Comparison of ENCODE assay signal across 8 mouse cellular contexts in genomic region chr1:152902665-152903516, GRCm38 (mm10). TPM values are rescaled to one million over a fixed set of nuclear protein-coding genes. Genes with fewer than 3 reads are reported as not detected.
DNase-seq lines count a peak whose midpoint lies in the region; ATAC-seq lines count a peak whose summit lies in the region.

No protein-coding gene starts in this region.

- no peaks in the 10 kb centered on the region for H3K9me3 ChIP-seq in hindbrain, embryonic 11.5 days (ENCODE audit: control insufficient read depth, low read length)

- H3K9ac ChIP-seq in hindbrain, embryonic 11.5 days (ENCODE audit: low read depth, low read length), result peak overlapping the region; percentile 88

- peak overlapping the region; percentile 98 for H3K27ac ChIP-seq in hindbrain, embryonic 11.5 days (ENCODE audit: low read depth, low read length)

- no peaks in the 10 kb centered on the region for H3K27me3 ChIP-seq in hindbrain, embryonic 11.5 days (ENCODE audit: control insufficient read depth, insufficient read depth, low read length)

- H3K4me3 ChIP-seq in hindbrain, embryonic 11.5 days (ENCODE audit: low read depth, low read length), result peak overlapping the region; percentile 82

- ATAC-seq in hindbrain, embryonic 11.5 days (ENCODE audit: low FRiP score), result peak; percentile 90

- H3K36me3 ChIP-seq in hindbrain, embryonic 11.5 days (ENCODE audit: control insufficient read depth, insufficient read depth, low read length), result no peaks in the 10 kb centered on the region

- H3K4me1 ChIP-seq in hindbrain, embryonic 11.5 days (replicated peaks; ENCODE audit: control insufficient read depth, insufficient read depth, low read length), result no peaks in the 10 kb centered on the region

- peak; percentile 99 for DNase-seq in MN1 (ENCODE audit: low spot score)
- peak; percentile 96 for DNase-seq in cerebellum, adult 9-10 months
- DNase-seq in frontal cortex, adult 2 months (ENCODE audit: extremely low spot score in 1 of 2, low spot score in 1 of 2), result peak; percentile 96 to 97
- DNase-seq in hindbrain, embryonic 11.5 days (ENCODE audit: low spot score), result peak; percentile 96
- peak; percentile 97 for DNase-seq in layer of hippocampus, postnatal 10 days (ENCODE audit: low spot score in 2 of 2)
- DNase-seq in lung, postnatal 10 days, result peak; percentile 98
- peak; percentile 94 for DNase-seq in ovary, postnatal 36 days (ENCODE audit: low spot score)
- peak; percentile 93 for DNase-seq in thymus, postnatal 25 days

- H3K4me2 ChIP-seq in hindbrain, embryonic 11.5 days (replicated peaks; ENCODE audit: low read depth, low read length), result peak overlapping the region; percentile 63

- WGBS in hindbrain, embryonic 11.5 days, result under 1% methylated on average over 46 of the region's 69 CpGs

RNA-seq across cellular contexts. Expression of gene Smg7, which starts 0.4 kb away (rescaled TPM):
- 42.6 and 47.8 TPM in 2 replicates for polyA plus RNA-seq in frontal cortex, adult 2 months (2012; rRNA removed)
- polyA plus RNA-seq in hindbrain, embryonic 11.5 days (2014; fragmentation: Nextera tagmentation; extraction: Ambion mirVana), result 45.4 and 49.4 TPM in 2 replicates
- total RNA-seq in layer of hippocampus, postnatal 10 days (2021), result 10 to 100 TPM; 70.1 to 78.8 TPM

RNA-seq across cellular contexts. Expression of gene Nmnat2, which starts 51.9 kb away (rescaled TPM):
- polyA plus RNA-seq in frontal cortex, adult 2 months (2012; rRNA removed), result 71.2 and 81.0 TPM in 2 replicates
- 28.9 and 36.7 TPM in 2 replicates for polyA plus RNA-seq in hindbrain, embryonic 11.5 days (2014; fragmentation: Nextera tagmentation; extraction: Ambion mirVana)
- 100 to 1,000 TPM in 1 of 2 experiments, 10 to 100 TPM in 1; 99.2 to 106 TPM for total RNA-seq in layer of hippocampus, postnatal 10 days (2021)

Comparison
In these comparisons a context has a peak if more than half of its experiments do, and no peak if none do; other contexts are left out.
1. Peak in every context shown above with its lines: DNase-seq, ATAC-seq, H3K4me3 ChIP-seq and H3K27ac ChIP-seq.